Mouse (Mus musculus) embryo, embryonic 10.5 days (tissue): Measurements from ENCODE around the gene Fzd5.
A peak's percentile ranks its signal among the peaks of the same experiment; 100 is the strongest.

Experiments
- DNase-seq: peaks from one replicate; pipeline ENCODE4 v3.0.0-alpha.2; 2015; ENCODE audit warnings: low spot score

The Fzd5 gene

DNA sequence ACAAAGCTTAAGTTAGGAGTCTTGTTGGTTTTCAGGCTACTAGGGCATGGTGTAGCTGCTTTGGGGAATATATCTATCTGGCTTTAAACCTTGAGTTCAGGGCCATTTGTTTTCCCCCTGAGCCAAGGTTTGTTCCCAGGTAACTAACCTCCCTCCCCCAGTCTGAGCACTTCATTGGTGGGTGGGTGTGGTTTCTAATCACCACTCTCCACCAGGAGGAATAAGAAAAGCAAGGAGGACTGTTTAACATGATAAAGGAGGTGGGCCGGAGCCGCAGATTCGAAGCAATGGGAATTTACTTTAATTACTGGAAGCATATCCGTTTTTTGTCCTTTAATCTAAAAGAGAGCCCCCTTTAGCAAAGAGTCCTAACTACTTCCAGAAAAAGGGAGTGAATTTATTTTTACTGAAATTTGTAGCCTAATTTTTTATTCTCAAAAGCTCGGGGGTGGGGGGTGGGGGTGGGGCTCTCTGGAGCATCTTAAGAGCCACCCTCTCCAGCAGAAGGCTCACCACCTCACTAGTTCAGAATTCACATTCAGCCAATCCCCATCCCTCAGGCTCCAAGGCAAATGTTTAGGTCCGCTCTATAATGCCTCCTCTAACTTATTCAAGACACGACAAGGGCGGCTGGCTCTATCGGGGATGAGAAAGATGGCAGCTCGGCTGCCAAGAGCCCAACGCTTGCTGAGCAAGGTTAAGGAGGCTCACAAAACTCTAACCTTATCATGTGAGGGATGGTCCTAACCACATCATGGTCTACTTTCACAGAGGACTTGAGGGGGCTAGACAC is 3.9 kb downstream of the Fzd5 start:
- peak; percentile 38 for DNase-seq

DNA sequence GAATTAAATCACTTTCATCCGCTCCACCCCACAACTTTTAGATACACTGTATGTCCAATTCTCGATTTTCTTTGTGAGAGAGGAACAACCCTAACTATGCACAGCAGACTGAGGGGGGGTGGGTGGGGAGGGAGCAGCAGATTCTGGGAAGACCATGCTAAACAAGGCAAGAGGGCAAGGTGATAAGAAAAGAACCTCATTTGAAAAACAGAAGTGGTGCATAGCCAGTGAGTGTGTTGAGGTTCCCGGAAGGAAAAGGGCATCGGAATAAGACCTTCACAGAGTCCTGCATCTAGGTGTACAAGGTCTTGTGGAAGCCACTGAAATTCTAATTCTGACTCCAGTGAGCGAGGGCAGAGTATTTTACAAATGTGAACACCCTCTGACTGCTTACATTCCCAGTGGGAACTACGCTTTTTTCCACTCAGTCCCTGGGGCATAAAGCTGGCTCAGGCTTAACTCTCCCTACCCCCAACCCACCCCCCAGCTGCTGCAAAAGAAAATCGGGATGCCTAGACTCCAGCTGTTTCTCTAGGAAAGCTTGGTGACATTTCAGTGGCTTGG is 4.8 kb downstream of the Fzd5 start:
- no peak for DNase-seq

DNA sequence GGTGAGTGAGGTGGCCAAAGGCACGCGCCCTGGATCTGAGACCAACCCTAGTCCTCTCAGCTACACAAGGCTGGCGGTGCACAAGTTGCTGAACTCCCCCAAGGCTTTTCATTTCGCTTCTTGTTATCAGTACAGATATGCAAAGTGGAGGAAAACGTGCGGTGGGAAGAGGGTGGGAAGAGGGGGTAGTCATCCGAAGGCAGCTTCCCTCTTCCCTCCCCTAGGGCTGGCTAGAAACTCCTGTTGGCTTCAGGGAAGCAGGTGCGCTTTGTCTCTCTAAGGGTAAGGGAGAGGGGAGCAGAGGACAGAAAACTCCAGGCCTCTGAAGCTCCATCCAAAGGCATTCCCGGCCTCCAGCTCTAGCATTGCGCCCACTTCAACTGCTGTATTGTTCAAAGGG is 5.4 kb downstream of the Fzd5 start:
- no peak for DNase-seq

DNA sequence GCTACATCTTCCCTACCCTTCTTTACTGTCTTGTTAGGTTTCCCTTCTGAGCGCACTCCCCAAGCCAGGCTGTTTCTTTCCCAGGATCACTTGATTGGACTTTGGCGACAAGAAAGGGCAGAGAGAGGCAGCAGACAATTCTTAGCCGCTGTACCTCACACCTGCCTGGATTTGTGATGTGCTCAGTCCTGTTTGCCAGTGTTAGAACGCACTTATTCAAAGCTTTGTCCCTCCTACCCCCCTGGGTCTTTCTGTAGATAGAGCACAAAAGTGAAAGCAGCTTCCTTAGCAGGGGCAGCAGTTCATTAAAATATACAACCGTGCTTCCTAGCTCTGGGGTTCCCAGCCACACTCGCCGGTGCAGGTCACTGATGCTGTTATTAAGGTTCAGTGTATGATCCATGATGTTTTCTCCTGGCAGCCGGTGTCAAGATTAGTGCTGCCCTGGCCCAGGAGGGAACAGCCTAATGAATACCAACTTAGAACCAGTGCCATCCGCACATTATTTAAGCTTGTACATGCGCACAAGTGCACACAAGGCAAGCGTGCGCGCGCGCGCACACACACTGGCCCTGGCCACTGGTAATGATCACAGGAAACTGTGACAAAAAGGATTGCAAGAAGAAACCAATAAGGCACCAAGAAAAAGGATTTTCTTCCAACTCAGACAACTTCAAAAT is 6.1 kb downstream of the Fzd5 start:
- no peak for DNase-seq

DNA sequence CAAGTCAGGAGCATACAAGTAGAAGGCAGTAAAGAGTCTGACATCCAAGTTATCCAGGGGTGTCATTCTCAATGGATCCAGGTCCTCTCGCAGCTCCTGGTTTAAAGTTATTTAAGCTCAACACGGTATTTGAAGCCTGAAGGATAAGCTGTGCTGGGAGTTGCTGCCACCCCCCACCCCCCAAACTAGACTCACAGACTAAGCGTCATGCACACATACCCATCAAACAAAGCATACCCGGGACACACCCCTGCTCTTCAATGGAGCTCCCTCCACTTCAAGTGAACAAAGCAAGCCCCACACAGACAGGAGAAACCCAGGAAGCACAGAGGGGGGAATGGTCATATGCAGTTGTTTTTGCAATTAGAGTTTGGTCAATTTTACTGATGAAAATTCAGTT is 7.5 kb downstream of the Fzd5 start:
- DNase-seq: no peak

DNA sequence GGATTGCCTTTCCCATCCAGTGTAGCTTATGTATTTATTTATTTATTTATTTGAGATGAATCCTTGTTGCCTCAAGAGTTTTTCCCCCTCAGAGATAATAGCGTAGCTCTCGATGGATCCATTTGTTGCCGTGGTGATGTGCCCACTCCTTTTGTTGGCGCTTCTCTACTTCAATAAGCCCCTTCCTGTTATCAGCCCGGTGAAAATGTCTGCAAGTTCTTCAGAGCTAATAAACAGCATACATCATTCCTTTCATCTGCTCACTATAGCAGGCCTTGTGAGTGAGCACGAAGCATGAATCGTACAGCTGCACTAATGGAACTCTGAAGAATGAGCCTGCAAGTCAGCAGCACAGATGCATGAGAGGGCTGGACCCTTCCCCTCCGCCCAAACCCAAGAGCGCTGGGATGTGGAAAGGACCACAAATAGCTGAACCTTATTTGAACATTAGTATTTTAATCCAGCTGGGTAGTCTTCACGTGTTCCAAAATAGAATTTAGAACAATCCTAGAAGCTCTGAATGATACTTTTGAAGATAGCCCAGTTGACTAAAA is 16.4 kb downstream of the Fzd5 start:
- no peak for DNase-seq

DNA sequence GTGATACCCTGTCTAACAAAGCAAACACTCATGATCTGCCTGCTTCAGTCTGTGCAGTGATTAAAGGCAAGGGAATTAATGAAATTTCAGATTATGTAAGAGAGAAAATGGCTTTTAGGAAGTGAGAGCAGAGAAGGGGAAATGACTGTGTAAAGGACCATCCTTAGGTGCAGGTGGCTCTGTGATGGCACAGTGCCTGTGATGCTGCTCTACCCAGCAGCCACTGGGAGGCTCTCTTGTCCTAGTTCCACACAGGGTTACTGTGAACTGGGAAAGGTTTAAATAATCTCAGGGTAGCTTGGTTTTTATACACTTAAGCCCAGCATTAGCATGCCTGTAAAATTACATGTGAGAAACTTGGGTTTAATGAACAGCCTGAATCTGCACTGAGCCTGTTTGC is 20.0 kb downstream of the Fzd5 start:
- DNase-seq: peak; percentile 50

DNA sequence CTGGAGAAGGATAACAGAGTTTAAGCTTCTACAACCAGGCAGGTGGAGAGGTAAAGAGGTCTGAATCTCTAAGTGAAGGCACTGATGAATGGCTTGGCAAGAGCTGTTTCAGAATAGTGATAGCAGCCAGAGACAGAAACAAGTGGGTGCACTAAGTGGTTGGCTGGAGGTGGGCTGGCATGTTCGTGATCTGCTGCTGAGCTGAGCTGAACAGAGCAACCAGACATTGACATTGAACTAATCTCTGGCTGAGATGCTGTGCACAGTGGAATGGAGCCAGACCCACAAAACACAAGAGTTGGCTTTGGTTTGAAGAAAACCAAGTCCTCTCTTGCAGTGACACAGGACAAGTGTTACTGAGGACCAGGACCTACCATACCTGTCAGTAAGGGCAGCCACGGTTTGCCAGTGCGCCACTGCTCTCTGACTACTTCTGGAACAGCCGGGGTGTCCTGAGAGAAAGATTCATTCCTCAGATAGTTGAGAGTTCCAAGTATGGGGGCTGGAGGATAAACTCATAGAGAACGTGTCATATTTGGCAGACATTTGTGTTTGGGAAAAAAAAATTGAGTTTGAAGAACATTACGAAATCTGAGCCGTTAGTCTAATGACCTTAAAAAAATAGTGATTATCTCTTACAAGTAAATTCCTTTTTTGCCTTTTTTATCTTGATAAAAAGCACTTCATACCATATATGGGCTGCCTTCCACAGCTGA is 20.8 kb downstream of the Fzd5 start:
- DNase-seq: no peak

DNA sequence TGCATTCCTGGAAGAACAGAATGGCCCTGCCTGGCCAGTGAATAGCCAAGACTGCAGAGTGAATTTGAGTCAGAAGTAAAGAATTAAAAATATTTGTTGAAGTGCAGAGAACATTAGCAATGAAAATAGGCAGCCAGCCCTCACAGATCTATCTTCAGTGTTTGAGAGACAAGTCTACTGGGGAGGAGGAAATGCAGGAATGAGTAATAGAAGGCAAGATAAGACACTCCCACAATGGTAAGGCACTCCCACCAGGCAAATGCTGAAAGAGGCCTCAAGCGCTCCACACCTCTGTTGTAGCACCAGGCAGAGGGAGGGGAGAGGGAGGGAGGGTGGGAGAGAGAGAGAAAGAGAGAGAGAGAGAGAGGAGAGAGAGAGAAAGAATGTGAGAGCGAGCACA is 22.1 kb downstream of the Fzd5 start:
- no peak for DNase-seq

DNA sequence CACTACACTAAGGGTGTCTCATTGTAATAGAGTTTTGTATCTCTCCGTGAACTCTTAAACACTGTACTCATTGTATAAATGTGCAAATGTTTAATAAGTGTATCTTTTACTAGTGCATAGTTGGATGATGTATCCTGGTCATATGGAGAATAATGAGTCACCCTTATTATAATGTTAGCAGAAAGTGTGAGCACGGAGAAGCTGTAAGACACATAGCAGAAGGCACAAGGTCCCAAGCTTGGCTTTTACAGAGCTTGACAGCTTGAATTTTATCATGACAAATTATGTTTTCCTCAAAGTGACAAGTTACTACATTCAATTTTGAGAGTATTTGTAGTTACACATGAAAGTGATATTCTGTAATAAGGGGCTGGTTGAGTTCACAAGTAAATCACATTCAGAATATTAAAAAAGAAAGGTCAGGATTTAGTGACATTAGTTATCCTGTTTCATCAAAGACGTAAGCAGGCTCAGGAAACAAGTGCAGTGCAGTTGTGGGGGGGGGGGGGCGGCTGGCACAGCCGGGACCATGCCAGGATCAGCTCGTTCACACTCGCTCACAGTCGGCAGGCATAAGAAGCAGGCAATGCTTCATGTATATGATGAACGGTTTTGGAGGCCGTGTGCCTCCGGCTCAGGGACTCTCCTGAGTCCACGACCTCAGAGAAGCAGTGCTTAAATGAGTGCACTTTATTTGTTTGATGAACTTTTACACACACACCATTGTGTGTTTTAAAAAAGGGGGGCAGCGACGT is 25.4 kb downstream of the Fzd5 start:
- no peak for DNase-seq

DNA sequence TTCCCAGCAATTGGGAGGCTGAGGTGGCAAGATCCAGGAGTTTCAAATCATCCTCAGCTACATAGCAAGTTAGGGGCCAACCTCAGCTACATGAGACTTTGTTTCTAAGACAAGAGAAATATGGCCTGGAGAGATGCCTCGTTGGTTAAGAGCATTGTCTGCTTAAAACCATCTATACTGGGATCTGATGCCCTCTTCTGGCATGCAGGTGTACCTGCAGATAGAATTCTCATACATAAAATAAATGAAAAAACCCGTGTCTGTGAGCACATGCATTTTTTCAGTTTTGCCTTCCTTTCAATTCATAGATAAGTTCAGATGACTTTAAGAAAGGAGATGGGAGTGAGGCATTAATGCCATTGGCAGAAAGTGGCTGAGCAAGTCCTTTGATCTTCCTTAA is 27.7 kb downstream of the Fzd5 start:
- peak; percentile 56 for DNase-seq

DNA sequence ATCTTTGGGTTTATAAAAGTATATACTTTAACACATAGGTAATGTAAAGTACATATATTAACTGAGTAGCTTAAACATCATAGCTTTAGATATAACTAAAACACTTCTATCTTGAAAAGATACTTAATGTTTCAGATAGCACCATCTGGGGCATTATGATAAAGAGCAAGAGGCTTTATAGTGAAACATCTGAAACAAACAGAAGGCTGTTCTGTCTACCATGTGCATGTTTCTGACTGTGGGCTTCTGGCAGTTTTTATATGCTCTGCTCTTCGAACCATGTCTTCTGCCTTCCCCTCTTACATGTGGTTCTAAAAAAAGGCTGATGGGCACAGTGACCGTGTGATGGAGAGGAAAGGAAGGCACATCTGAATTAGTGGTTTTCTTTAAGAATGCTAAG is 30.9 kb downstream of the Fzd5 start:
- no peak for DNase-seq

DNA sequence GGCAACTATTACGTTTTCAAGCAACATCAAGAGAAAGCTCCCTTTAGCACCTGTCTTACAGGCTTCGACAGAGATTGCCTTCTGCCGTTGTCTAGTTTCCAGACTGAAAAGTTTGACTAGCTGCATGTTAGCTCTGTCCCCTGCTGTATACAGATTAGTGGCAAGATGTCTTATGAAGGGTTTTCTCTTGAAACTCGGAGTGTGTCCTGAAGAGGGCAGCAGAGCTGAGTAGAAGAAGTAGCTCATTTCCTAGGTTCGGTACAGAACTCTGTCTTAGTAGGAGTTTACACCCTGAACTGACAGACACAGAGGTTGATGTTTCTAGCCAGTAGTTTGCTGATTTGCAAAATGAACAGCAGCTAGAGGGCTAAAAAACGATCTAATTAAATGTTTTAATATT is 32.3 kb downstream of the Fzd5 start:
- peak; percentile 77 for DNase-seq

DNA sequence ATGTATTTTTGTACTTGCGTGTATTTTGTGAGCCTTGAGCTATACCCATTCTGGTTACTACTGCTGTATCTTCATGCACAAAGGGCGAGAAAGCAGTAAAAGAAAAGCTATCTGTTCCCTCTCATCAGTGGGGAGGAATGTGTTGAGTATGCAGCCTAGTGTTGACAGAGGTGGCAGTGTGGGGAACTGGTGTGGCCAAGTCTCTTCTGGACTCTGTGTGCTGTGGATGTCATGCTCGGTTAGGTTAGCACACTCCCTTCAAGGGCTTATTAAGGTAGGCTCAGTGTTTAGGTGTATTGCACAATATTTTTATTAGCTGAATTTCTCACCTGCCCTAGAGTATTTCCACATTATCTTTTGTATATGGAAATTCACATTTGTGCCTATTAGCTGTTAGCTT is 35.8 kb downstream of the Fzd5 start:
- DNase-seq: no peak

DNA sequence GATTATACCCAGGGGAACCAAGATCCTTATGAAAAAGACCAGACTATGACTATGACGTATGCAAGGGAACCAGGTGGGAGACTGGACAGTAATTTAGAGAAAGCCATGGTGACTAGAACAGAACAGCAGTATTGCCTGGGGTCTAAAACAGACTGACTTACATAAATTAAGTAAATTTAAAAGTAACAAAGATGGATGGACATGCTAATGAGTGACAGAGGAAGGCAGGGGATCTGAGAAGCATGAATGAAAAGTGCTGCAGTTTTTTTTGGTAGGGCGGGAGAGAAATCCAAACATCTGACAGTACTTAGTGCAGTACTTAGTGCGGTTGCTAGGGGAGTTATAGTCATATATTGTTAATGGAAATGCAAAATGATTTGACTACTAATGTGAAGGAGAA is 42.4 kb downstream of the Fzd5 start:
- no peak for DNase-seq

DNA sequence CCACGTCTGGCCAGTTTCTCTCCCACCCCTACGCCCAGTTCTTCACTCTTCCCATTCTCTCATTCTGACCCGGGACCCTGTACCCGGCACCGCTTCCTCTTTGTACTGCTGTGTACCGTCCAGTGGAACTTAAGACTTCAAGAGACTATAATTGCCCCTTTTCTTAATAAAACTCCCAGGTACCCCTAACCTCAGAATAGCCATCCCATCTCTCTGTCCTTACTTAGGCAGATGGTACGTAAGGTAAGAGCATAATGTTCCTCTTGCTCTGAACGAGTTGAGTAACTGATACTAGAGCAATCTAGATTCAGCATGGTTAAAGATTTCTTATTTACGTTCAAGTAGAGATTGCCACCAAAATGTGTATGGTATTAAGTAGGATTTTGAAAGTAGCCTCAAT is 46.0 kb downstream of the Fzd5 start:
- DNase-seq: peak; percentile 53

DNA sequence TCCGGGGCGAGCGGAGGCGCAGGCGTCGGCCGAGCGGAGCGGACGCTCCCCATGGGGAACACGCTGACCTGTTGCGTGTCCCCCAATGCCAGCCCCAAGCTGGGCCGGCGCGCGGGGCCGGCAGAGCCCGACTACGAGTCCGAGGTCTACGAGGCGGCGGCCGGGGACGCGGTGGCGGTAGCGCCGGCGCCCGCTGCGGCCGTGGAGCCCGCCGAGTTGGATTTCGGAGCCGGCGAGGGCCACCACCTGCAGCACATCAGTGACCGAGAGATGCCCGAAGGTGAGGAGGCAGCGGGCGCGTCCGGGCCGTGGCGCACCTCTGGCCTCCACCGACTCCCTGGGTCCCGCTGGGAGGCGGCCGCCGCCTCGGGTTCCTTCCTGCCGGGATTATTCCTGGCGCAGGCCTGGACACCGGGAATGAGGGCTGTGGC is 46.4 kb downstream of the Fzd5 start:
- no peak for DNase-seq

DNA sequence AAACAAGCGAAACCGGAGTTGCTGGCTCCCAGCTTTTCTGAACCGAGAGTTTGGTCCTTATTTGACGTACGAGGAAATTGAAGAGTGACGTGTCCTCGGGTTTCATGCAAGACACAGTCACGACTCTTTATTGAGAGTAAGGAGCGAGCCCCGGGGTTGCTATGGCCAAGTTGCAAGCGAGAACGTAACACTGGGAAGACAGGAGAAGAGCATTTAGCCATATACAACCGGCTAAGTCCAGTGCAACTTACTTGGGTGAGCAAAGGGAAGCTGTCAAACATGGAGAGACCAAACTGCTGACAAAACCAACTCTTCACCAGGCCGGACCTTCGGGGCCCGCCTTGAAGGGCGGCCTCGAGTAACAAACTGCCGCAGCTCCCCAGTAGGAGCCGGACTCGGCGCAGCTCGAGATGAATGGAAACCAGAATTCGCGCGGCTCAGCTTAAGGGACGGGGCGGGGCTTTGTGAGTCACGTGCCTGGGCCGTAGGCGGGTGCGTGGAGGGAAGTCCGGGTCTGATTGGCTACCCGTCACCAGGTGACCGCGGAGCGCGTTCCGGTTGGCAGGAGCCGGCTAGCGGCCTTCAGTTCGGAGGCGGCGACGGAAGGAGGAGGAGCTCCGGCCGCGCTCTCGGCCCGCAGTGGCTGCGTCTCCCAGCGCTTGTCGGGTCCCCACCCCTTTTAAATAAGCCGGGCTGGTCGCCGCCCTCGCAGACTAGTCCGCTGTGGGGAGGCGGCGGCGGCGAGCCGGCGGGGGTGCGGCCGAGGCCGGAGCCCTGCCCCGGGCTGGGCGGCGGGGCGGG is 47.1 kb downstream of the Fzd5 start, which contains the start of gene Ccnyl1:
Ccnyl1 (plus strand) TSS at position 243 of the 801 bp plus-strand sequence.
- DNase-seq: peak; percentile 99

DNA sequence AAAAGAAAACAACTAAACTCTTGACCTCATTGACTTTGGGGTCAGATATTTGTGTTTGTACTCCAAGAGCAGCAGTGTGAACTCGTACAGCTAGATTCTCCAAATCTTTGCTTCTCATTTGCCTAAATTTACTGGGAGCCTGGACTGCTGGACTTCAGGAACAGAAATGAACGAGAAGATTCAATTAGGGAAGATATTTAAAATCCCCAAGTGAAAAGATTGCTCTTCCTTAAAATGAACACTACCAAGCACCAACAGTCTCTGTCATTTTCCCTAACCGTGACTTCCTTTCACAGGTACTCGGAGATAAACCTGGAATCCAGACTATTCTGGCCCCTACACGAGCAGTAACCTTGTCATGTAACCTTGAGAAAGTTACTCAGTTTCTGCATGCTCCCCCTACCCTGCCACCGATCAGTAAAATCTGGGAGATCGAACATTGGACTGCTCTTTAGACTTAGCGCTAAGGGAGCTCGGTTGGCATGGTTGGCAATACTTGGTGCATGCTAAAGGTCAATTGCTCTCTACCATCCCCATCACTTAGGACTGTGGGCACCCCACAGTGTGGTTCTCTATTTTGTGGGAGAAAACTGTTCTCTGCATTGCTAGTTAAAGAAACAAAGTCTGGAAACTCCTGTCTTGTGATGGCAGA is 47.9 kb downstream of the Fzd5 start:
- no peak for DNase-seq

DNA sequence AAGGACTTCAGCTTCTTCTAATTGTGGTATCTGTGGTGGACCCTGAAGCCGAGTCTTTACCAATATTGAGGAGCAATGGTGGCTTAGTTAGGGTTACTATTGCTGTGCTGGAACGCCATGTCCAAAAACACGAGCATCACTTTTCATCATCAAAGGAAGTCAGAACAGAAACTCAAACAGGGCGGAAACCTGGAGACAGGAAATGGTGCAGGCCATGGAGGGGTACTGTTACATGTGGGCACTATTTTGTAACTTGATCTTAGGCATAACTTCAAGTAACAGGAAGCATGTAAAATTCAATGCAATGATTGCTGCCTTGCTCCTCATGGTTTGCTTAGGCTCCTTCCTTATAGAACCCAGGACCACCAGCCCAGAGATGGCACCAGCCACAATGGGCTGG is 49.5 kb downstream of the Fzd5 start:
- DNase-seq: no peak
